In genomic region chr10:41500941-41501340, GRCm38 (mm10) we compare ENCODE assay signal across 10 mouse cellular contexts. TPM values are rescaled to one million over a fixed set of nuclear protein-coding genes. Genes with fewer than 3 reads are reported as not detected.
DNase-seq lines count a peak whose midpoint lies in the region; ATAC-seq and TF ChIP-seq lines count a peak whose summit lies in the region.
"Had no signal": no experiment of that assay in that cellular context is flagged by ENCODE, and none has a peak within 500 bp of the region (broad histone marks: within the 10 kb centered on the region; RNA-seq: fewer than 3 reads in every experiment).

No protein-coding gene starts in this region.

- no peak overlapping the region for H3K4me2 ChIP-seq in kidney, postnatal 0 days (ENCODE audit: low read length)
- no peak overlapping the region for H3K4me2 ChIP-seq in forebrain, embryonic 15.5 days (replicated peaks)
- H3K4me2 ChIP-seq: embryonic facial prominence, embryonic 13.5 days had no signal

- peak; percentile 60 for ATAC-seq in frontal cortex, adult (ENCODE audit: low TSS enrichment)
- ATAC-seq in kidney, postnatal 0 days (replicated peaks; ENCODE audit: low FRiP score, low read depth): no peak
- no peak for ATAC-seq in forebrain, embryonic 15.5 days (replicated peaks)

- no peaks in the 10 kb centered on the region for H3K4me1 ChIP-seq in kidney, postnatal 0 days (replicated peaks; ENCODE audit: insufficient read depth, low read length)
- peaks cover 5% of the 10 kb centered on the region; the same call in 1 of the 2 replicates for H3K4me1 ChIP-seq in forebrain, embryonic 15.5 days
- H3K4me1 ChIP-seq: embryonic facial prominence, embryonic 13.5 days had no signal

- no peak overlapping the region for H3K27ac ChIP-seq in kidney, postnatal 0 days
- no peak overlapping the region for H3K27ac ChIP-seq in forebrain, embryonic 15.5 days (replicated peaks)
- H3K27ac ChIP-seq: embryonic facial prominence, embryonic 13.5 days had no signal

- no peaks in the 10 kb centered on the region for H3K9me3 ChIP-seq in kidney, postnatal 0 days (replicated peaks; ENCODE audit: low read length)
- H3K9me3 ChIP-seq in forebrain, embryonic 15.5 days: no peaks in the 10 kb centered on the region
- H3K9me3 ChIP-seq: embryonic facial prominence, embryonic 13.5 days had no signal

- no peak overlapping the region for H3K4me3 ChIP-seq in kidney, postnatal 0 days (replicated peaks; ENCODE audit: low read depth, low read length)
- no peak overlapping the region for H3K4me3 ChIP-seq in forebrain, embryonic 15.5 days
- H3K4me3 ChIP-seq: embryonic facial prominence, embryonic 13.5 days had no signal

- TF ChIP-seq CTCF in kidney, postnatal 0 days (IDR thresholded peaks at IDR 0.05; ENCODE audit: low read depth): no peak

- no peak overlapping the region for H3K9ac ChIP-seq in kidney, postnatal 0 days (ENCODE audit: low read depth, low read length)
- no peak overlapping the region for H3K9ac ChIP-seq in forebrain, embryonic 15.5 days (replicated peaks)
- H3K9ac ChIP-seq: embryonic facial prominence, embryonic 13.5 days had no signal

- no peaks in the 10 kb centered on the region for H3K27me3 ChIP-seq in kidney, postnatal 0 days (ENCODE audit: insufficient read depth, low read length)
- no peaks in the 10 kb centered on the region for H3K27me3 ChIP-seq in forebrain, embryonic 15.5 days
- H3K27me3 ChIP-seq: embryonic facial prominence, embryonic 13.5 days had no signal

- 54% methylated on average over 4 of the region's 4 CpGs for WGBS in kidney, postnatal 0 days
- WGBS in forebrain, embryonic 15.5 days: 46% methylated on average over 4 of the region's 4 CpGs

- H3K36me3 ChIP-seq in kidney, postnatal 0 days (ENCODE audit: insufficient read depth, low read length): no peaks in the 10 kb centered on the region
- H3K36me3 ChIP-seq in forebrain, embryonic 15.5 days: no peaks in the 10 kb centered on the region
- H3K36me3 ChIP-seq: embryonic facial prominence, embryonic 13.5 days had no signal

- intact Hi-C loops in left cerebral cortex, postnatal 14 days (cut with DNase I): loop anchor here (5.0 to 10.0 kb wide), 3 partner anchors 49 to 496 kb away; partner anchors contain the start of genes Ak9, Fig4 and Zbtb24
- intact Hi-C loops in left cerebral cortex, postnatal 4 days (cut with DNase I): loop anchor here (10.0 kb wide), 2 partner anchors 196 to 496 kb away; partner anchors contain the start of genes Ak9 and Fig4

- no peak for DNase-seq in frontal cortex, postnatal 10 days (ENCODE audit: low spot score in 2 of 2)
- peak; percentile 31 to 65 for DNase-seq in left cerebral cortex, postnatal 14 days (ENCODE audit: low spot score in 2 of 2)
- no peak for DNase-seq in left cerebral cortex, postnatal 4 days
- peak; percentile 39 for DNase-seq in adrenal gland, postnatal 25 days
- peak; percentile 25 for DNase-seq in kidney, postnatal 0 days (ENCODE audit: low spot score)
- DNase-seq in embryo, embryonic 10 days (ENCODE audit: low spot score): no peak
- DNase-seq: thymus, postnatal 14 days had no signal

RNA-seq across cellular contexts. Expression of gene Ppil6, which starts 10.7 kb away (rescaled TPM):
- total RNA-seq in left cerebral cortex, postnatal 14 days (2021): 1 to 10 TPM; 6.3 to 7.6 TPM
- total RNA-seq in left cerebral cortex, postnatal 4 days (2021): 1 to 10 TPM; 4.6 to 4.9 TPM
- 1.7 TPM in 1 of 2 replicates, not detected in the other for total RNA-seq in adrenal gland, postnatal 25 days (2021)
- polyA plus RNA-seq in kidney, postnatal 0 days (2015; fragmentation: Nextera tagmentation; extraction: Ambion mirVana): 3.3 and 4.6 TPM in 2 replicates
- polyA plus RNA-seq in forebrain, embryonic 15.5 days (2015; fragmentation: Nextera tagmentation; extraction: Ambion mirVana): 1.5 and 3.3 TPM in 2 replicates

RNA-seq across cellular contexts. Expression of gene Smpd2, which starts 10.8 kb away (rescaled TPM):
- 10 to 100 TPM; 20.8 to 24.7 TPM for total RNA-seq in left cerebral cortex, postnatal 14 days (2021)
- total RNA-seq in left cerebral cortex, postnatal 4 days (2021): 10 to 100 TPM; 20.1 to 21.9 TPM
- total RNA-seq in adrenal gland, postnatal 25 days (2021): 27.2 and 36.3 TPM in 2 replicates
- 70.4 and 79.8 TPM in 2 replicates for polyA plus RNA-seq in kidney, postnatal 0 days (2015; fragmentation: Nextera tagmentation; extraction: Ambion mirVana)
- 36.6 and 38.2 TPM in 2 replicates for polyA plus RNA-seq in forebrain, embryonic 15.5 days (2015; fragmentation: Nextera tagmentation; extraction: Ambion mirVana)

RNA-seq across cellular contexts. Expression of gene Cd164, which starts 18.3 kb away (rescaled TPM):
- total RNA-seq in left cerebral cortex, postnatal 14 days (2021): 10 to 100 TPM; 56.1 to 57.1 TPM
- 10 to 100 TPM; 39.9 to 43.4 TPM for total RNA-seq in left cerebral cortex, postnatal 4 days (2021)
- 213 and 238 TPM in 2 replicates for total RNA-seq in adrenal gland, postnatal 25 days (2021)
- 184 and 193 TPM in 2 replicates for polyA plus RNA-seq in kidney, postnatal 0 days (2015; fragmentation: Nextera tagmentation; extraction: Ambion mirVana)
- polyA plus RNA-seq in forebrain, embryonic 15.5 days (2015; fragmentation: Nextera tagmentation; extraction: Ambion mirVana): 64.6 and 69.0 TPM in 2 replicates

RNA-seq across cellular contexts. Expression of gene Mical1, which starts 24.8 kb away (rescaled TPM):
- 10 to 100 TPM; 19.4 to 27.0 TPM for total RNA-seq in left cerebral cortex, postnatal 14 days (2021)
- 10 to 100 TPM; 75.8 to 82.1 TPM for total RNA-seq in left cerebral cortex, postnatal 4 days (2021)
- 10.4 and 11.8 TPM in 2 replicates for total RNA-seq in adrenal gland, postnatal 25 days (2021)
- 19.6 and 19.9 TPM in 2 replicates for polyA plus RNA-seq in kidney, postnatal 0 days (2015; fragmentation: Nextera tagmentation; extraction: Ambion mirVana)
- 39.9 and 42.0 TPM in 2 replicates for polyA plus RNA-seq in forebrain, embryonic 15.5 days (2015; fragmentation: Nextera tagmentation; extraction: Ambion mirVana)

RNA-seq across cellular contexts. Expression of gene Zbtb24, which starts 50.8 kb away (rescaled TPM):
- 10 to 100 TPM; 15.6 to 17.8 TPM for total RNA-seq in left cerebral cortex, postnatal 14 days (2021)
- 10 to 100 TPM; 19.2 to 20.5 TPM for total RNA-seq in left cerebral cortex, postnatal 4 days (2021)
- 21.8 and 26.0 TPM in 2 replicates for total RNA-seq in adrenal gland, postnatal 25 days (2021)
- 16.9 and 18.4 TPM in 2 replicates for polyA plus RNA-seq in kidney, postnatal 0 days (2015; fragmentation: Nextera tagmentation; extraction: Ambion mirVana)
- 20.7 and 22.0 TPM in 2 replicates for polyA plus RNA-seq in forebrain, embryonic 15.5 days (2015; fragmentation: Nextera tagmentation; extraction: Ambion mirVana)

Comparison
In these comparisons a context has a peak if more than half of its experiments do, and no peak if none do; other contexts are left out.
1. DNase-seq: peak in left cerebral cortex, postnatal 14 days (2 of 2), adrenal gland, postnatal 25 days (single experiment) and kidney, postnatal 0 days (single experiment); none in frontal cortex, postnatal 10 days (0 of 2), left cerebral cortex, postnatal 4 days (single experiment) and embryo, embryonic 10 days (single experiment).